Mouse (Mus musculus): ENCODE data around the gene Cd300lb.
A peak's percentile ranks its signal among the peaks of the same experiment; 100 is the strongest.

Cd300lb gene

DNA sequence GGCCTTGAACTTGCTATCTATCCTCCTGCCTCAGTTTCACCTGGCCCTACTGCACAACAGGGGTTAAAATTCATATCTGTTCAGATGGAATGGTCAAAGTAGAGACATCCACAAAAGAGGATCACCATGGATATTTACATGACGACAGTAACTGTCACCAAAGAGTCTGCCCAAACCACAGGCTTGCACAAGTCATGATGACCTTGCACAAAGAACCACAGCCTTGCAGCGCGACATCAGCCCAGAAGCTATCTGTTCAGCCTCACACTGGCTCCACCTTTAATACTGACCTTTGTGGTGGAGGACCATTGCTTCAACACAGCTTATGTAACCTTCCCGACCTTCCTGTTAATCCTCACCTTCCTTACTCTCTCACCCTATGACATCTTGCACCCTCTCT lies 26.6 kb downstream of the Cd300lb start:
- DNase-seq (ENCODE audit: low read depth, low spot score), result no peak
- H3K27me3 ChIP-seq (ENCODE audit: control insufficient read depth, insufficient read depth, low read length, poor library complexity, severe bottlenecking), result no peaks in the 10 kb centered on the region
- no peaks in the 10 kb centered on the region for H3K36me3 ChIP-seq (ENCODE audit: control insufficient read depth, insufficient read depth, low read length, poor library complexity, severe bottlenecking)

GRCm38 (mm10) chr11:114903224-114903623 lies 31.0 kb downstream of the Cd300lb start:
- no peaks in the 10 kb centered on the region for H3K27me3 ChIP-seq (ENCODE audit: control insufficient read depth, insufficient read depth, low read length, poor library complexity, severe bottlenecking)
- no peak for DNase-seq (ENCODE audit: low read depth, low spot score)
- no peaks in the 10 kb centered on the region for H3K36me3 ChIP-seq (ENCODE audit: control insufficient read depth, insufficient read depth, low read length, poor library complexity, severe bottlenecking)

GRCm38 (mm10) chr11:114898026-114898425 lies 36.2 kb downstream of the Cd300lb start:
- no peaks in the 10 kb centered on the region for H3K27me3 ChIP-seq (ENCODE audit: control insufficient read depth, insufficient read depth, low read length, poor library complexity, severe bottlenecking)
- no peaks in the 10 kb centered on the region for H3K36me3 ChIP-seq (ENCODE audit: control insufficient read depth, insufficient read depth, low read length, poor library complexity, severe bottlenecking)
- DNase-seq (ENCODE audit: low read depth, low spot score), result peak; percentile 38

- H3K27me3 ChIP-seq (ENCODE audit: control insufficient read depth, insufficient read depth, low read length, poor library complexity, severe bottlenecking), result no peaks in the 10 kb centered on the region
- H3K36me3 ChIP-seq (ENCODE audit: control insufficient read depth, insufficient read depth, low read length, poor library complexity, severe bottlenecking), result no peaks in the 10 kb centered on the region
- no peak for DNase-seq (ENCODE audit: low read depth, low spot score)
Measured at GRCm38 (mm10) chr11:114896085-114896484, 38.1 kb downstream of the Cd300lb start.

- no peaks in the 10 kb centered on the region for H3K27me3 ChIP-seq (ENCODE audit: control insufficient read depth, insufficient read depth, low read length, poor library complexity, severe bottlenecking)
- no peaks in the 10 kb centered on the region for H3K36me3 ChIP-seq (ENCODE audit: control insufficient read depth, insufficient read depth, low read length, poor library complexity, severe bottlenecking)
- DNase-seq (ENCODE audit: low read depth, low spot score), result no peak
Measured at GRCm38 (mm10) chr11:114890542-114890941, 43.6 kb downstream of the Cd300lb start.

- H3K36me3 ChIP-seq (ENCODE audit: control insufficient read depth, insufficient read depth, low read length, poor library complexity, severe bottlenecking), result no peaks in the 10 kb centered on the region
- H3K27me3 ChIP-seq (ENCODE audit: control insufficient read depth, insufficient read depth, low read length, poor library complexity, severe bottlenecking), result no peaks in the 10 kb centered on the region
- peak; percentile 44 for DNase-seq (ENCODE audit: low read depth, low spot score)
Measured at GRCm38 (mm10) chr11:114889991-114890518, 44.1 kb downstream of the Cd300lb start, which contains the start of gene Cd300a. Gene Cd300a (plus strand): TSS chr11:114890041.

GRCm38 (mm10) chr11:114884380-114885100 lies 49.6 kb downstream of the Cd300lb start:
- H3K27me3 ChIP-seq (ENCODE audit: control insufficient read depth, insufficient read depth, low read length, poor library complexity, severe bottlenecking), result no peaks in the 10 kb centered on the region
- no peak for DNase-seq (ENCODE audit: low read depth, low spot score)
- no peaks in the 10 kb centered on the region for H3K36me3 ChIP-seq (ENCODE audit: control insufficient read depth, insufficient read depth, low read length, poor library complexity, severe bottlenecking)

- Histone ChIP-seq H3K36me3 (ENCODE audit: control insufficient read depth, insufficient read depth, low read length, poor library complexity, severe bottlenecking) (no peaks in the 10 kb centered on the region), H3K27me3 (ENCODE audit: control insufficient read depth, insufficient read depth, low read length, poor library complexity, severe bottlenecking) (no peaks in the 10 kb centered on the region)
- DNase-seq (ENCODE audit: low read depth, low spot score), result peak; percentile 54
Measured at GRCm38 (mm10) chr11:114883251-114883789, 50.9 kb downstream of the Cd300lb start.

DNA sequence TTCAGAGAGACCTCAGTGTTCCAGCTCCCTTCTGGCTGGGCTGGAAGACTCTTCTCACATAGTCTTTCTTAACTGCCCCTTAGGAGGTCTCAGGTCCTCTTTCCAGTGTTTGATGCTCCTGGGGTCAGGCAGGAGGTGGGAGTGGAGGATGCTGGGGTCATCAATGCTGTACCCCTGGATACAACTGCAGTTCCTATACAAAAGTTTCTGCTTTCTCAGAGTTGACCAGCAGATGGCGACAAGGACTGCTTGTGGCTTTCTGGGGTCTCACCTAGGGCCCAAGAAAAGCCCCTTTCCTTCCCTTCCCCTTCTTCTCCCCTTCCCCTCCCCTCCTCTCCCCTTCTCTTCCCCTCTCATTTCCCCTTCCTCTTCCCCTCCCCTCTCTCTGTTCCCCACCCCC lies 53.6 kb downstream of the Cd300lb start:
- Histone ChIP-seq H3K36me3 (ENCODE audit: control insufficient read depth, insufficient read depth, low read length, poor library complexity, severe bottlenecking) (no peaks in the 10 kb centered on the region), H3K27me3 (ENCODE audit: control insufficient read depth, insufficient read depth, low read length, poor library complexity, severe bottlenecking) (no peaks in the 10 kb centered on the region)
- DNase-seq (ENCODE audit: low read depth, low spot score), result peak; percentile 74

DNA sequence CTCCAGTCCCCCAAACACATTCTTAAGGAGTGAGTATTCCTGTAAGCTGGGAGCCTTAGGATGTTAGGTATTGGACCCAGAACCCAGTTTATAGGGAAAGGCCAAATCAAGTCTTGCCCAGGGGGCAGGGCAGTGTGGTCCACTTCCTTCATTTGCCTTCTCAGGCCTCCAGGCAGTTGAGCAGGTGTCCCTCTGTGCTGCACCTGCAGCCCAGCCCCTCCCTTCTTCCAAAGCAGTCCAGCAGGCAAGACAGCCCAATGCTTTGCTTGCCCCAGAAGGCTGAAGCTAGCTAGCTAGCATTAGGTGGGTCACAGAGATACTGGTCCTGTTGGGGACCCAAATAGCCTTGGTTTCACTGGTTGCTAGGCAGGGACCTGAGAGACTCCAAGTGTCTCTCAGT lies 54.0 kb downstream of the Cd300lb start:
- H3K36me3 ChIP-seq (ENCODE audit: control insufficient read depth, insufficient read depth, low read length, poor library complexity, severe bottlenecking), result no peaks in the 10 kb centered on the region
- DNase-seq (ENCODE audit: low read depth, low spot score), result no peak
- H3K27me3 ChIP-seq (ENCODE audit: control insufficient read depth, insufficient read depth, low read length, poor library complexity, severe bottlenecking), result no peaks in the 10 kb centered on the region

GRCm38 (mm10) chr11:114879666-114880065 lies 54.5 kb downstream of the Cd300lb start:
- no peaks in the 10 kb centered on the region for H3K27me3 ChIP-seq (ENCODE audit: control insufficient read depth, insufficient read depth, low read length, poor library complexity, severe bottlenecking)
- H3K36me3 ChIP-seq (ENCODE audit: control insufficient read depth, insufficient read depth, low read length, poor library complexity, severe bottlenecking), result no peaks in the 10 kb centered on the region
- DNase-seq (ENCODE audit: low read depth, low spot score), result peak; percentile 68

DNA sequence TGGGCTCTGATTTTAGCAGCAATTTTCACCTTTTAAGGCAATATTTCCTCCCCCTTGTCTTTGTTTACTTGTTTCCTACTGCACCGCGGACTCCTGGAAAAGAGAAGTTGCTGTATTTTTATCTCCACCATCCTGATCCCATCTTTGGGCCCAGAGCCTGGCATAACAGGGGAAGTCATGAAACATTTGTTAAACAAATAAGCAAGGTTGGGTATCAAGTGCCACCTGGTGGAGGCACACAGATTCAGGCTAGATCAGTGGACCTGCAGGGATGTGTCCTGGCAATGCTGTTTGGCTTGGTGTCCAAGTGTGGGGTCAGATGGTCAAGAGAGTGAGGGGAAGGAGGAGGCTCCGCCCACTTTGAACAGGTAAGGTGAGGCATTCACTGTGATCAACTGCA lies 57.0 kb downstream of the Cd300lb start:
- peak; percentile 63 for DNase-seq (ENCODE audit: low read depth, low spot score)
- Histone ChIP-seq H3K36me3 (ENCODE audit: control insufficient read depth, insufficient read depth, low read length, poor library complexity, severe bottlenecking) (no peaks in the 10 kb centered on the region), H3K27me3 (ENCODE audit: control insufficient read depth, insufficient read depth, low read length, poor library complexity, severe bottlenecking) (no peaks in the 10 kb centered on the region)

- Histone ChIP-seq H3K36me3 (ENCODE audit: control insufficient read depth, insufficient read depth, low read length, poor library complexity, severe bottlenecking) (no peaks in the 10 kb centered on the region), H3K27me3 (ENCODE audit: control insufficient read depth, insufficient read depth, low read length, poor library complexity, severe bottlenecking) (no peaks in the 10 kb centered on the region)
- DNase-seq (ENCODE audit: low read depth, low spot score), result no peak
Measured at GRCm38 (mm10) chr11:114876621-114877020, 57.6 kb downstream of the Cd300lb start.

DNA sequence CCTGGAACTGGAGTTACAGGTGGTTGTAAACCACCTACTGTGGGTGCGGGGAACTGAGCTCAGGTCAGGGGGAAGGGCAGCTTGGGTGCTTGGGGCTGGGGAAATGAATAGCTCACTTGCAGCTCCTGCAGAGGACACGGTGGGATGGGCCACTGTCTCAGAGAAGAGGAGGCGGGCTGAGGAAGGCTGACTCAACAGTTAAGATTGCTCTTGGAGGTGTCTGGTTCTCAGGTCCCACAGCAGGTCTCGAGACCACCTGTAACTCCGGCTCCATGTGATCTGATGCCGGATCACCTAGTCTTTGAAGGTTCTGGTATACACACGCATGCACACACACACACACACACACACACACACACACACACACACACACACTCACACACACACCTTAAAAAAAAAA lies 58.0 kb downstream of the Cd300lb start:
- H3K27me3 ChIP-seq (ENCODE audit: control insufficient read depth, insufficient read depth, low read length, poor library complexity, severe bottlenecking), result no peaks in the 10 kb centered on the region
- no peaks in the 10 kb centered on the region for H3K36me3 ChIP-seq (ENCODE audit: control insufficient read depth, insufficient read depth, low read length, poor library complexity, severe bottlenecking)
- DNase-seq (ENCODE audit: low read depth, low spot score), result no peak

GRCm38 (mm10) chr11:114875301-114875801 lies 58.8 kb downstream of the Cd300lb start:
- peak; percentile 26 for DNase-seq (ENCODE audit: low read depth, low spot score)
- no peaks in the 10 kb centered on the region for H3K36me3 ChIP-seq (ENCODE audit: control insufficient read depth, insufficient read depth, low read length, poor library complexity, severe bottlenecking)
- H3K27me3 ChIP-seq (ENCODE audit: control insufficient read depth, insufficient read depth, low read length, poor library complexity, severe bottlenecking), result no peaks in the 10 kb centered on the region
